Mouse (Mus musculus): Measurements from ENCODE around the gene Pafah1b3. TPM values are rescaled to one million over a fixed set of nuclear protein-coding genes. Genes with fewer than 3 reads are reported as not detected.

Gene Pafah1b3
- polyA plus RNA-seq, 1 experiment from 2014 or later: 191 TPM

DNA sequence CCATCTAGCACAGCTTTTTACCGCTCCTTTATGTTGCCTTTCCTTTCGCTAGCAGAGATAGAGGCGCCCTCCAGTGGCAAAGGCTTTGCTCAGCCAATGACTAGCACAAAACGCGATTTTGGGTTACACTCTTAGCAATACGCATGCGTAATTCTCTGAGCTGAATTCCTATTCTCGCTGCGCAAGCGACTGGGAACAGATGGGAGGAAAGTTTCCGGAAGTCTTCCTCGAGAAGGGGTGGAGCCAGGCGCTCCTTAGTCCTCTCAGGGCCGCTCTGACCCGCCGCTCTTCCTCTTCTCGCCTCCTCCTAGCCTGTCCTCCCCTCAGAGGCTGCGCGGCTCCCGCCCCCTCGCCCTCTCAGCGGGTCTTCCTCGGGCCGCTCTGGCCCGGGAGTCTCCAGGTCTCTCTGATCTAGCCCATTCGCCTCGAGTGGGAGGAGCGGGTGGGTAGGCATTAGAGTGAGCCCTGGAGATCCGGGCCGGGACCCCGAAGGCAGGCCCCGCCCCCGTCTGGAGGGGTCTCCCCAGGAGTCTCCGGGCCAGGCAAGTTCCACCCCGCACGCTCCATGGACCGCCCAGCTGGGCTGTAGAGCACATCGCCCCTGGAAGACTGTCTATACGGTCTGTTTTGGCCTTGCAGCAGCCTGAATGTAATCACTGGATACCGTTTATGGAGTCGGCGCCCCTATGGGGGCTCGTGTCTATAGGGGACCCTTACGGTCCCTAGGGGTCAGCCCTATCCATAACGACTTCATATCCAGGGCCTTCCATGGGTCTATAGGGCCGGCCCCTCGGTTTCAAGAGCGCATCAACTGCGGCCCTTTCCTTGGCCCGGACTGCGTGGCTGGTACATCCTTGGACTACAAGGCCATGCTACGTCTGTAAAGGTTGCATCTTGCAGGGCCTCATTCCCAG is 19.0 kb upstream of the Pafah1b3 start, which contains the start of gene Megf8:
Megf8 (plus strand) TSS at position 633 of the 914 bp plus-strand sequence.
- no peaks in the 10 kb centered on the region for H3K9me3 ChIP-seq (replicated peaks)
- peak within 1 kb of the TSS; percentile 75 for H3K9ac ChIP-seq
- peak within 1 kb of the TSS; percentile 95 for H3K4me2 ChIP-seq
- H3K36me3 ChIP-seq: peaks cover 3% of the 10 kb centered on the region; the same call in 1 of the 2 replicates
- H3K27ac ChIP-seq: peak within 1 kb of the TSS; percentile 91
- H3K27me3 ChIP-seq: peaks cover 43% of the 10 kb centered on the region
- ATAC-seq (replicated peaks; ENCODE audit: low FRiP score): peak; percentile 99
- peak within 1 kb of the TSS; percentile 70 for H3K4me3 ChIP-seq (replicated peaks)
- H3K4me1 ChIP-seq: peaks cover 45% of the 10 kb centered on the region
- WGBS: under 1% methylated on average over 52 of the region's 52 CpGs

DNA sequence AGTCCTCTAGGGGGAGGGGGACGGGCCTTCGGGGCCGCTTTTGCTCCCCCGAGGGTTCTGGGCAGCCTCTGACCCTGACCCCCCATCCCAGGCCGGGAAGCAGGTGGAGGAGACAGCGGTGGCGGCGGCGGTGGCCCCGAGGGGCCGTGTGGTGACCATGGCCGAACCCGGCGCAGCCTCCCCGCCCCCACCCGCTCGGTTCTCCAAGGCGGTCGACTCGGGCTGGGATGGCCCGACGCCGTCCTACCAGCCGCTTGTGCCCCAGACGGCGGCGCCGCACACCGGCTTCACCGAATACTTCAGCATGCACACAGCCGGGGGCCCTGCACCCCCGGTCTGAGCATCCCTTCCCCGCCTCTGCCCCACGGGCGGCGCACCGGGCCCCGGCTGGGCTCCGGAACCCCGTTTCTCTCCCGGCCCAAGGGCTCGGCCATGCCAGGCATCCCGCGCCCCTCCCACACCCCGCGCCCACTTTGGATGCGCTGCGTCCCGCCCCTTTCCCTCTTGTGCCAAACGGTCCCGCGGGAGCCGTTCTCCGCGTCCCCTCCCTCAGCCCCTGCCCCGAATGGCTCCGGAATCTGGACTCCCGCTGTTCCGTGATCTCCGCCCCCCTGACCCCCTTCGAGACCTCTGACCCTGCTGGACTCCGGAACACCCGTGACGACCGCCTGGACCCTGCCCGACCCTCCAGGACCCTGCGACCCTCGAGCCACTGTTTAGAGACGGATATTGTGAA is 17.7 kb upstream of the Pafah1b3 start:
- H3K27ac ChIP-seq: no peak overlapping the region
- H3K9ac ChIP-seq: peak overlapping the region; percentile 38
- under 1% methylated on average over 68 of the region's 69 CpGs for WGBS
- peaks cover 37% of the 10 kb centered on the region for H3K4me1 ChIP-seq
- H3K4me2 ChIP-seq: peak overlapping the region; percentile 92
- no peaks in the 10 kb centered on the region for H3K9me3 ChIP-seq (replicated peaks)
- H3K36me3 ChIP-seq: peaks cover 3% of the 10 kb centered on the region; the same call in 1 of the 2 replicates
- H3K4me3 ChIP-seq (replicated peaks): peak overlapping the region; percentile 70
- peaks cover 53% of the 10 kb centered on the region for H3K27me3 ChIP-seq
- ATAC-seq (replicated peaks; ENCODE audit: low FRiP score): no peak

DNA sequence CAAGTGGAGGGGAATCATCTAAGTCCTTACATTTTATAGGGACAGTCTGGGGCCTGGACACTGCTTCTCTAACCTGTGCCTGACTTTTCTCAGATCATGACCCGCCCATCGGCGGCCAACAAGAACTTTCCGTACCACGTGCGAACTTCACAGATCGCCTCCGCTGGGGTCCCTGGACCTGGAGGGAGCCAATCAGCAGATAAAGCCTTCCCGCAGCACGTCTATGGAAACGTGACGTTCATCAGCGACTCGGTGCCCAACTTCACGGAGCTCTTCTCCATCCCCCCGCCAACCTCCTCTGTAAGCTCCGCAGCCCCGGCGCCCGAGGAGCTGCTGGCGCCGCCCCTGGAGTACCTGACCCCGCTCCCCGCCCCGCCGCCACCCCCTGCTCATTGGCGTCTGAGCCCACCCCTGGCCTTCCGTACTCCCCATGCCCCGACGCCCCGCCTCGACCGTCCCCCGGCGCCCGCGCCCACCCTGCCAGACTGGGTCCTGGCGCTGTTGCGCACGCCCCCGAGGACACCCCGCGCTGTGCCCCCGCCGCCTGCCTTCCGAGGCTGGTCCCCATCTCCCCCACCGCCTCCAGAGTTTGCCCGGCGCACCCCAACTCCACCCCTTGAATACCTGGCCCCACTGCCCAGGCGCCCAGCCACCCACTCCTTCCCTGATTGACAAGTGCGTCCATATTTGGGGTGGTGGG is 17.0 kb upstream of the Pafah1b3 start:
- H3K9ac ChIP-seq: peak overlapping the region; percentile 38
- peaks cover 37% of the 10 kb centered on the region for H3K4me1 ChIP-seq
- no peaks in the 10 kb centered on the region for H3K9me3 ChIP-seq (replicated peaks)
- peak overlapping the region; percentile 70 for H3K4me3 ChIP-seq (replicated peaks)
- 2% methylated on average over 51 of the region's 51 CpGs for WGBS
- H3K27ac ChIP-seq: no peak overlapping the region
- no peak for ATAC-seq (replicated peaks; ENCODE audit: low FRiP score)
- H3K4me2 ChIP-seq: peak overlapping the region; percentile 92
- H3K36me3 ChIP-seq: peaks cover 3% of the 10 kb centered on the region; the same call in 1 of the 2 replicates
- H3K27me3 ChIP-seq: peaks cover 53% of the 10 kb centered on the region

DNA sequence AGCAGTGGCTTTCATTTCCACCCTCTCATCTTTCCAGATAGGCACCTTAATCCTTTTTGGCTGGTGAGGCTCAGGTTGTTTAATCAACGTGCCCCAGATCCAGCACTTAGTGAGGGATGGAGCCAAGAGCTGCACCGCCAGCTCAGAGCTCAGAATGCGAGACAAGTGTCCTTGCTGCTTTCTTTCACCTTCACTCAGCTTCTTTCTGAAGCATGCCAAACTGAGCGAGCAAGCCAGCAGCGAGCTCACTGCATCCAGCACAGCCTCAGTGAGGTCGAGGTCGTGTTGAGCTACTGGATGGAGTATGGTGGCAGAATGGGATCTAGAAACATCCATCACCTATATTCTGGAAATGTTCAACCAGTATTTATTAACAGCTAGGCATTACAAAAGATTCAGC is 15.5 kb upstream of the Pafah1b3 start:
- ATAC-seq (replicated peaks; ENCODE audit: low FRiP score): no peak
- no peak overlapping the region for H3K9ac ChIP-seq
- H3K36me3 ChIP-seq: no peaks in the 10 kb centered on the region
- H3K9me3 ChIP-seq (replicated peaks): no peaks in the 10 kb centered on the region
- no peak overlapping the region for H3K4me3 ChIP-seq (replicated peaks)
- peaks cover 31% of the 10 kb centered on the region for H3K4me1 ChIP-seq
- peaks cover 57% of the 10 kb centered on the region for H3K27me3 ChIP-seq
- WGBS: 54% methylated on average over 7 of the region's 7 CpGs
- no peak overlapping the region for H3K27ac ChIP-seq
- no peak overlapping the region for H3K4me2 ChIP-seq

DNA sequence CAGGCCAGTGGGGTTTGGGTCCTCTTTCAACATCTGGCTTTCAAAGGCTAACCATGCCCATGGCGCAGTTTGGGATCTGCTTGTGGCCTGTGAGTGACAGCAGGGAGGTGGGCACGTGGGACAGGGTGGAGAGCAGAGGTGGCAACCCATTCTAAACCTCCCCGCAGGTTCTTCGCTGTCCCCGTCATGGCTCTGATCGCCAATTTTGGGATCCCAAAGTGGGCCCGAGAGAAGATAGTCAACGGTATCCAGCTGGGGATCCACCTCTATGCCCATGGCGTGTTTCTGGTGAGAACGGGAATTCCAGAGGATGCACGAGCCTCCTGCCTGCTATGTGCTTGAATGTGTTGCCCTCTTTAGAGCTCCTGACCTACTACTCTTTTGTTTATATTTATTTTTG is 13.4 kb upstream of the Pafah1b3 start:
- H3K9ac ChIP-seq: no peak overlapping the region
- H3K4me1 ChIP-seq: peaks cover 20% of the 10 kb centered on the region
- ATAC-seq (replicated peaks; ENCODE audit: low FRiP score): no peak
- WGBS: 86% methylated on average over 11 of the region's 11 CpGs
- H3K27ac ChIP-seq: no peak overlapping the region
- peaks cover 64% of the 10 kb centered on the region for H3K27me3 ChIP-seq
- no peak overlapping the region for H3K4me3 ChIP-seq (replicated peaks)
- no peaks in the 10 kb centered on the region for H3K9me3 ChIP-seq (replicated peaks)
- no peak overlapping the region for H3K4me2 ChIP-seq
- no peaks in the 10 kb centered on the region for H3K36me3 ChIP-seq

DNA sequence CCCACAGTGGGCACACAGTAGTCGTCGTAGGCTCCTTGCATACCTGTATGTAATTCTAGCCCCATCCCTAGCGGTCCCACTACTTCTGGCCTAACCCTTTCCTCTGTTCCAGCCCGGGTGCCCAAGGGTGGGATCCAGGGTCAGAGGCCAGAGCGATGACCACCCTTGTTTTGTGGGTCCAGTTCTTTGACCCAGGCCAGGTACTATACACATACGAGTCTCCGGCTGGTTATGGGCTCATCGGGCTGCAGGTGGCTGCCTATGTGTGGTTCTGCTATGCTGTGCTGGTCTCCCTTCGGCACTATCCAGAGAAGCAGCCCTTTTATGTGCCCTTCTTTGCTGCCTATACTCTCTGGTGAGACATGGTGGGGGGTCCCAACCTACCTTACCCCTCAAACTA is 11.6 kb upstream of the Pafah1b3 start:
- H3K27ac ChIP-seq: no peak overlapping the region
- H3K4me1 ChIP-seq: peaks cover 11% of the 10 kb centered on the region
- ATAC-seq (replicated peaks; ENCODE audit: low FRiP score): no peak
- H3K27me3 ChIP-seq: peaks cover 57% of the 10 kb centered on the region
- no peaks in the 10 kb centered on the region for H3K36me3 ChIP-seq
- no peak overlapping the region for H3K4me3 ChIP-seq (replicated peaks)
- 87% methylated on average over 9 of the region's 9 CpGs for WGBS
- H3K9ac ChIP-seq: no peak overlapping the region
- no peak overlapping the region for H3K4me2 ChIP-seq
- no peaks in the 10 kb centered on the region for H3K9me3 ChIP-seq (replicated peaks)

DNA sequence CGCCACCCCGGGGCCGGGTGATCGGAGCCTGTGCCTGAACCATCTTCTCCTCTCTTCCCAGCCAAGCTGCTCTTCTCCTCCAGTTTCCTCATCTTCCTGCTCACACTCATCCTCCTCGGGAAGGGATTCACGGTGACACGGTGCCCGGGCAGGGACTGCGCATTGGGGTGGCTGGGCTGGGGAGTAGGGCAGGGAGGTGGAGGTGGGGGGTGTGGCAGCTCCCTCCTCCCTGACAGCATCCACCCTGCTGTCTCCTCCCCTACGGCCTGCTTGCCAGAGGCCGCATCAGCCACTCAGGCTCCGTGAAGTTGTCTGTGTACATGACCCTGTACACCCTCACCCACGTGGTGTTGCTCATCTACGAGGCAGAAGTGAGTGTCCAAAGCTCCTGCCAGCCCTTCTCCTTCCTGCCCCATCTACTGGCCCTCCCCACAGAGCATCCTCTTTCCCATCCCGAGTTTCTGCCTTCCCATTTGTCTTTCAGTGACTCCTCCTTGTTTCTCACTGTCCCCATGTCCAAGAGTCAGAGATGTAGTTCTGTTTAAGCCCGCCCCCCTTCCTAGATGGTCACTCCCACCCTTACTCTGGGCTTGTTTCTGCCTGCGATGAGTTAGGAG is 11.0 kb upstream of the Pafah1b3 start:
- H3K36me3 ChIP-seq: no peaks in the 10 kb centered on the region
- peaks cover 10% of the 10 kb centered on the region for H3K4me1 ChIP-seq
- H3K4me3 ChIP-seq (replicated peaks): no peak overlapping the region
- no peak overlapping the region for H3K27ac ChIP-seq
- no peak for ATAC-seq (replicated peaks; ENCODE audit: low FRiP score)
- no peak overlapping the region for H3K9ac ChIP-seq
- H3K27me3 ChIP-seq: peaks cover 51% of the 10 kb centered on the region
- 51% methylated on average over 17 of the region's 17 CpGs for whole genome bisulfite sequencing
- no peak overlapping the region for H3K4me2 ChIP-seq
- H3K9me3 ChIP-seq (replicated peaks): no peaks in the 10 kb centered on the region

DNA sequence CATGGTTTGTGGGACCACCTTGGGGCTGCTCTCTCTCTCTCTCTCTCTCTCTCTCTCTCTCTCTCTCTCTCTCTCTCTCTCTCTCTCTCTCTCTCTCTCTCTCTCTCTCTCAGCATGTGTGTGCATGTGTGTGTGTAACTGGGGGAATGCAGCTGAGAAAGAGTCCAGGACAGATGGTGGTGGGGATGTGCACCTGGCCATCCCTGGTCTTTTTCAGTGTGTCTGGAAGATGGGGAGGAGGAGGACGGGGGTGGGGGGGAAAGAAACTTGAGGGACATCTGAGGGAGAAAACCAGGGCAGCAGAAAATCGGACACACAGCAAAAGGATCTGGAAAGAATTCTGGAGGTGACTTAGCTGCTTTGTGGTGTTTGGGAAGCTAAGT is 8.8 kb upstream of the Pafah1b3 start:
- H3K4me1 ChIP-seq: peaks cover 10% of the 10 kb centered on the region
- 48% methylated on average over 2 of the region's 2 CpGs for WGBS
- no peak overlapping the region for H3K4me2 ChIP-seq

DNA sequence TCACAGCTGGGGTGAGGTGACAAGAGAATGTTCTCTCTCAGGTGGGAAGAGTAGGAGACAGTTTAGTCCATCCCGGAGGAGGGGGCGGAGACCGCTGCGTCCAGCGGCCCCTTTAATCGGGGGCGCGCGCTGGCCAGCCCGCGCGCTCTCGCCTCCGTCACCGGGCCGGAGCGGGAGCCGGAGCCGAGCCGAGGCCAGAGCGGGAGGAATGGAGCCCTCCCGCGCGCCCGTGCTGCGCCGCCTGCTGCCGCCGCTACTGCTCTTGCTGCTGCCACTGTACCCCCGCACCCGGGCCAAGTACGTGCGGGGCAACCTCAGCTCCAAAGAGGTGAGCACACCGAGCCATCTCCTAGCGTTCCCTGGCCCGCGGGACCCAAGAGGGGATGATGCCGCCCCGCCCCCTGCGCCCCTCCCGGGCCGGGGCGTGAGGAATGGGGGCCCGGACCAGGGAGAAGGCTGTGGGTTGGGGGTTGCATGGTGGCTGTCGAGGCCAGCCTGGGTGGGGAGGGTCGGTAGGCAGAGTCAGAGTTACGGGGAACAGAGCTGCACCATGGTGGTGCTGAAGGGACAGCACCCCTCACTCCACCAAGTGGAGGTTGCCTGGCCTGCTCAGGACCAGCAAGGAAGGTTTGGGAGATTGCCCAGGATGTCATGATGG is 8.3 kb upstream of the Pafah1b3 start, which contains the start of gene Tmem145:
Tmem145 (plus strand) TSS at position 151 of the 658 bp plus-strand sequence.
- Histone ChIP-seq H3K27ac (no peak within 1 kb of the TSS), H3K9me3 (replicated peaks) (no peaks in the 10 kb centered on the region), H3K27me3 (peaks cover 28% of the 10 kb centered on the region), H3K4me2 (peak within 1 kb of the TSS; percentile 98), H3K36me3 (no peaks in the 10 kb centered on the region), H3K4me3 (replicated peaks) (peak within 1 kb of the TSS; percentile 57), H3K4me1 (peaks cover 12% of the 10 kb centered on the region), H3K9ac (peak within 1 kb of the TSS; percentile 21; the same call in 1 of the 2 replicates)
- under 1% methylated on average over 47 of the region's 47 CpGs for WGBS
- ATAC-seq (replicated peaks; ENCODE audit: low FRiP score): peak; percentile 75

More for the DNA sequence above, 8.8 kb upstream of the Pafah1b3 start:
- no peak overlapping the region for H3K9ac ChIP-seq
- no peak for ATAC-seq (replicated peaks; ENCODE audit: low FRiP score)
- H3K36me3 ChIP-seq: no peaks in the 10 kb centered on the region
- no peaks in the 10 kb centered on the region for H3K9me3 ChIP-seq (replicated peaks)
- H3K27me3 ChIP-seq: peaks cover 33% of the 10 kb centered on the region
- no peak overlapping the region for H3K27ac ChIP-seq
- H3K4me3 ChIP-seq (replicated peaks): peak overlapping the region; percentile 57; the same call in 1 of the 2 replicates

DNA sequence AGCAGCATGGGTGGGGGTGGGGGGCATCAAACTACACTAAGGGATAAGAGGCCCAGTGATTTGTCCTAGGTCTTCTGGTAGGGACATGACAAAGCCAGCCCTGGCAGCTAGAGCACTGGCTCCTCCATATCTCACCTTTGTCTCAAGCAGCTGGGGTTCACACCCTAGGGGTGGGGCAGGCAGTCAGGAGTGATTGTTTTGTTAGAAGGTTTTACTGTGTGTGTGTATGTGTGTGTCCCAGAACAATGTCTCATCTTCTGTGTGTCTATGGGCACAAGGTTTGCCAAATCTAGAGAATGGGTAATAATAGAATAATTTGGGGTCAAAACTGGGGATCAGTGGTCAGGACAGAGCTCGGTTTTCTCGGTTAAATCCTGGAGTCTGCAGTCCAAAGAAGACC is 7.7 kb upstream of the Pafah1b3 start:
- no peak for ATAC-seq (replicated peaks; ENCODE audit: low FRiP score)
- 0 out of 2 replicates have a peak overlapping the region, but pooled peaks have one; percentile 21 for H3K9ac ChIP-seq
- 2% methylated on average over 2 of the region's 2 CpGs for WGBS
- H3K27me3 ChIP-seq: peaks cover 25% of the 10 kb centered on the region
- peaks cover 13% of the 10 kb centered on the region for H3K4me1 ChIP-seq
- H3K4me3 ChIP-seq (replicated peaks): peak overlapping the region; percentile 57
- H3K4me2 ChIP-seq: peak overlapping the region; percentile 98
- no peaks in the 10 kb centered on the region for H3K9me3 ChIP-seq (replicated peaks)
- no peak overlapping the region for H3K27ac ChIP-seq
- no peaks in the 10 kb centered on the region for H3K36me3 ChIP-seq

DNA sequence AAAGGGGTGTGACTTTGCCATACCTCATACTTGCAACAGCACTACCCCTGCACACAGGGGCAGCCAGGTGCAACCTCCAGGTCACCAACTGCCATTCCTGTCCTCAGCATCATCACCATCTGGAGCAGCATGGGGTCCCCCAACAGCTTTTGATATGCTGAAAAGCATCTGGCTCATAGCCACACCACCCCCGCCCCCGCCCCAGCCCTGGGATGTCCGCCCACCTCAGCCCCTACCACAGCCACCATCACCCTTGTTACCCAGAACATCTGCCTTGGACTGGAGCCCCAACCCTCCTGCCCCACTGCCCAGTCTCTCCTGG is 5.9 kb upstream of the Pafah1b3 start:
- peaks cover 15% of the 10 kb centered on the region for H3K4me1 ChIP-seq
- no peak overlapping the region for H3K9ac ChIP-seq
- H3K4me2 ChIP-seq: no peak overlapping the region
- no peak overlapping the region for H3K27ac ChIP-seq
- no peaks in the 10 kb centered on the region for H3K36me3 ChIP-seq
- H3K4me3 ChIP-seq (replicated peaks): no peak overlapping the region
- H3K9me3 ChIP-seq (replicated peaks): no peaks in the 10 kb centered on the region
- WGBS: 69% methylated on average over 3 of the region's 3 CpGs
- peaks cover 24% of the 10 kb centered on the region for H3K27me3 ChIP-seq
- ATAC-seq (replicated peaks; ENCODE audit: low FRiP score): no peak
